Mouse (Mus musculus): ENCODE data around the gene Nmur1. TPM values are rescaled to one million over a fixed set of nuclear protein-coding genes. Genes with fewer than 3 reads are reported as not detected.

The Nmur1 gene
- not detected in 2 replicates for total RNA-seq (2015)
- not detected in 2 replicates for total RNA-seq (2017)

DNA sequence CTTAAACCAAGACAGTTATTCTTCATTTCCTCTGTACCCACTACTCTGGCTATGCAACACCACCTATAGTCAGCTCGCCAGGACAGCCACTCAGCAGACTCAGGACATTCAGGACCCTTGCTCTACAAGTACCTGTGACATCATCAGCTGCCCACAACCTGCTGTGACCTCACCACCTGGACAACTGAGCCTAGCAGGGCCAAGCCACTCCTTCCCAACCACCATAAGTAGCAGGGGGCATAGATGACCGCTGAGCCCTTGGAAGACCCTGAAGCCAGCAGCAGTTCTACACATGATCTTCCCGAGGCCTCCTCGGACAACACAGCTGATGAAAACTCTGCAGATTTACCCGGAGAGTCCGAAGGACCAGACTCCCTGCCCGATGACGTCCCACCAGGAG is at the start of gene Nmur1, which contains the start of gene Tex44:
TSS of gene Nmur1 (minus strand) at position 101 of the 400 bp plus-strand sequence.
TSS of gene Tex44 (plus strand) at position 202 of the 400 bp plus-strand sequence.
- no peak for ATAC-seq (ENCODE audit: poor library complexity, severe bottlenecking)

DNA sequence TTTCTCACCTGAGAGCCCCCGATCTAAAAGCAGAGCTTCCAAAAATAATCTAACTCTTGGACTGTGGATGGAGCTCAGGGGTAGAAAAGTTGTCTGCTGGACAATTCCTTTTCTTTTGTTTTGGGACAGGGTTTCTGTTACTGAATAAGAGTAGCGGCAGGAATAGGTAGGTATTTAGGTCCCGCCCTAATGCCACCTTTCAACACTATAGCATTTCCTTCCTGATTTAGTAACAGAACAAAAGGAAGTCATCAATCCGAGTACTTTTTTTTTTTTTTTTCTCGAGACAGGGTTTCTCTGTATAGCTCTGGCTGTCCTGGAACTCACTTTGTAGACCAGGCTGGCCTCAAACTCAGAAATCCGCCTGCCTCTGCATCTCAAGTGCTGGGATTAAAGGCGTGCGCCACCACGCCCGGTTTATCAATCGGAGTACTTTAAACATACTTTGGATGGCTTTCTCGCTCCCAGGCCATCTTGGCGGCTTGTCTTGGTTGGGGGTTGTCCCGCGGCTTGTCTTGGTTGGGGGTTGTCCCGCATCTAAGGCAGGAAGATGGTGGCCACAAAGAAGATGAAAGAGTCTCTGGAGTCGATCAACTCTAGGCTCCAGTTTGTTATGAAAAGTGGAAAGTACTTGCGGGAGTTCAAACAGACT is 47.2 kb upstream of the Nmur1 start:
- ATAC-seq (ENCODE audit: poor library complexity, severe bottlenecking) = peak; percentile 59

DNA sequence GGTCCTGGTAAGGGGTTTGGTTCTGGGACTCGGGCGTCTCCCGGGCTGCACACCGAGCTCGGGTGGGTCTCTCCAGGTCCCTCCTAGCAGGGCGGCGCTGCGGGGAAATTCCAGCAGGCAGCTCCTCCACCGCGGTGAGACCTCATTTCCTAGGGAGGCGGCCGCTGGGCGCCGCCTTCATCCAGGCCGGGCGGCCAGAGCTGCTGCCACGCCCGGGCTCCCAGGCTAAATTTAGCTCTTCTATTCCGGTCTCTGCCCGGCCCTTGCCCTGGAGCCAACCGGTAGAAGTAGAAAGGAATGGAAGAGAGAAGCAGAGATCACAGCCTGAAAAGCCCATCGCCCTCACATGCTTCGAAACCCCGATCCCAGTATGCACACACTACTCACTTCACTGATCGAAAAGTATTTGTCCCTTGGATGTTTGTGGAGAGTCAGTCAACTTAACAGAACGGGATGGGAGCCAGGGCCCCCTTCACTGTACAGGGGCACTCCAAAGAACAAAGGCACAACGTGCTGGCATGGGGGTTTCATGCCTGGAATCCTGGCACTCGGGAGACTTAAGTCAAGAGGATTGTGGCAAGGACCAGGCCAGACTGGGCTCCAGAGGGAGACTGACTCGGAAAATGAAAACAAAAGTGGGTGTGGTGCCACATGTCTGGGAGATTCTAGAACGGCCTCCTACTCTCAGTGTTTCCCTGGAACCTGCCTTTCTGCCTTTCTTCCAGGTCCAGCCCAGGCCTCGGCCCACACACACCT is 46.3 kb upstream of the Nmur1 start:
- ATAC-seq (ENCODE audit: poor library complexity, severe bottlenecking) = peak; percentile 58

DNA sequence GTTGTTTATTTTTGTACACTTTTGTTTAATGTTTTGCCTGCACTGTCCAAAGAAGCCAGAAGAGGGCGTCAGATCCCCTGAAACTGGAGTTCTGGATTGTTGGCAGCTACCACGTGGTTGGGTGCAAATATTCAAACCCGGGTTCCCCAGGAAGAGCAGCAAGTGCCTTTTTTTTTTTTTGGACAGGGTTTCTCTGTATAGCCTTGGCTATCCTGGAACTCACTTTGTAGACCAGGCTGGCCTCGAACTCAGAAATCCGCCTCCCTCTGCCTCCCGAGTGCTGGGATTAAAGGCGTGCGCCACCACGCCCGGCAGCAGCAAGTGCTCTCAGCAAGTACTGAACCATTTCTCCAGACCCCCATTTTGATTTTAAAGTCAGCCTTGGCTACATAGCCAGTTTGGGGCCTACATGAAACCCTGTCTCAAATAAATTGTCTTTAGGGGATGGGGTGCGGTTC is 45.5 kb upstream of the Nmur1 start:
- ATAC-seq (ENCODE audit: poor library complexity, severe bottlenecking) = peak; percentile 44; the same call in 1 of the 2 replicates

DNA sequence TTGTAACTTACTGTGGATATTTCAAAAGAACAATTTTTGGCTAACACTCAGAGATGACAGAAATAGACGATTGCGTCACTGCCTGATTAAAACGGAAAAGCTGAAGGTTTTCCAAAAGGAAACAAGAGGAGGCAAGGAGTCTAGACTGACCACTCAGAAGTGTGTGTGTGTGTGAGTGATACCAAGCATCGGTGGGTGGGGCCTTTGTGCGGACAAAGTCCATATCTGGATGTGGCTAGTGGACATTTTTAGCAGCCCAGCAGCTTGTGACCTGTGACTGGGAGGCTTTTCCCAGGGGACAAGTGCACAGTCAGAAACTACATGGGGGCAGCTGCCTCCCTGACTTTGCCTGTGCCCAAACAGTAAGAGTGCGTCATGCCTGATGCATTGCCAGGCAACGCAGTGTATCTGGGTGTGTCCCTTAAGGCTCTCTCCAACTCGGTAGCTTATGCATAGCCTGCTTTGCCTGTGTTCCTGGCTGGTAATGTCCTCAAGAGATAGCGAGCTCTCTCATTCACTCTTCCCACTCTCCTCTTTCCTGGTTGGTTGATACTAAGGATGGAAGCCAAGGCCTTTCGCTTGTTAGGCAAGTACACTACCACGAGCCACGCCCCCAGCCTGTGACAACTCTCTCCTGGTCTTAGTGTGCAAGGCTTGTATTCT is 44.6 kb upstream of the Nmur1 start:
- peak; percentile 38 for ATAC-seq (ENCODE audit: poor library complexity, severe bottlenecking)

DNA sequence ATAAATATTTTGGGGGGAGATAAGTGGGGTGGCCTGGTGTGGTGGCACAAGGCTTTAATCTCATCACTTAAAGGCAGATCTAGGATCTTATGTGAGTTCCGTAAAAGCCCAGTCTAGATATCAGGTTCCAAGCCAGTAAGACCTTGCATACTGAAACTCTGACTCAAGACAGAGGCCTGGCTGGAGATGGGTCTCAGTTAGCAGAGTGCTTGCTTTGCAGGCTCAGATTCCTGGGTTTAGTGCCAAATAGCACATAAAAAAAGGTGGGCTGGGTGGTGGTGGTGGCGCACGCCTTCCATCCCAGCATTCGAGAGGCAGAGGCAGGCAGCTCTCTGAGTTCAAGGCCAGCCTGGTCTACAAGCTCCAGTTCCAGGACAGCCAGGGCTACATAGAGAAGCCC is 43.8 kb upstream of the Nmur1 start:
- ATAC-seq (ENCODE audit: poor library complexity, severe bottlenecking) = no peak

DNA sequence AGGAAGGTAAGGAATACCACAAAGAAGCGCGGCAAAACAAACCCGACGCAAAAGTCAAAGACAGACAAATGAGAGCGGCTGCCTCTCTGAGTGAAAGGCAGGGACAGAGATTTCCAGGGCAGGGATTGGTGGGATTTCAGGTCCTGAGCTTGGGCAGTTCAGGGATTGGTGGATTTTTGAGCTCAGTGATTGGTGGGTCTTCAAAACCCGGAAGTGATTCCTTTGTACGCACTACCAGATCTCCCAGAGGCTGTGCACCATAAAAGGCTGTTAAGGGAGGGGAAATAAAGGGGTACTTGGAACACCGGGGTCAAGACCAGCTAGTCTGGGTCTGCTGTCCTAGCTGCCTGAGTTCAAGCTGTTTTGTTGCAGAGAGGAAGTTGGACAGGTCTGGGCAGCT is 41.4 kb upstream of the Nmur1 start:
- ATAC-seq (ENCODE audit: poor library complexity, severe bottlenecking) = no peak

DNA sequence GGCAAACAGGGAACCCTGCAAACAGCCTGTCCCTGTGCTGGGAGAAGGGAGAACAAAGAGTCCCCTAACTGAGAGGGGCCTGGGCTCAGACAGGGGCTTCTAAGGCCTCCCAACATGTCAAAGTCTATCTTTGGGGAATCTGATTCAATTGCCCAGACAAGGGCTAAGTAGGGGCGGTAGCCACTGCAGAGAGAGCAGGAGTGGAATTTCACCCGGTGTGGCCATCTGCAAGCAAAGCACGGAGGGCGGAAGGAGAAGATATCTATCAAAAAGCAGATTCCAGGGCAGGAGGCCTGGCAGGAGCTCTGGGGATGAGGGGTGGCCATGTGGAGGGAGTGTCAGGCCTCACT is 38.8 kb upstream of the Nmur1 start:
- ATAC-seq (ENCODE audit: poor library complexity, severe bottlenecking) = no peak

DNA sequence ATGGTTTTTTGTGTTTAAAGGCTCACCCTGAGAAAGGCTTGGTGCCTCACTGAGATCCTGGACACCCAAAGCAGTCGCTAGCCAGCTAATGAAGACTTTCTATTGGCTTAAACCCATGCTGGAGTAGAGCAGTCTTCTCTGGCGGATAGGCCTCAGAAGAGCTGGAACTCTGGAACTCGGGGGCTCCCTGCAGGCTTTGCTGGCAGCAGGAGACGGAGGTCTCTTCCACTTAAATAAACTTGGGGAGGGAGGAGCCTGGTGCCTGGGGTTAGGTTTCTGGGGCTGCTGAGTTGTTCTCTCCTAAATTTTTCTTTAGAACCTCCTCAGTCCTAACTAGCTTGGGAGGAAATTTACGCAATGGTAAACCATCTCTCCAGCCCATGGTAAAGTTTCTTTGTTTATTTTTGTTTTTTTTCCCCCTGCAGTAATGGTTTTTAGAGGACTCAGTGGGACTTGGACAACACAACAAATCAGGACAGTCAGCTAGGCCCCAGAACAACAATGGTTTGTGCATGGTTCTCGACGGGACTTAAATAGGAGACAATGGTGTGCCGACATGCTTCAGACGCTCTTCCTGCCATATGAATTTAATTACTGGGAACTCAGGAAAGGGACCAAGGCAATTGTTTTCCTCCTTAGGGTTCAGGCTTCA is 38.3 kb upstream of the Nmur1 start:
- no peak for ATAC-seq (ENCODE audit: poor library complexity, severe bottlenecking)

DNA sequence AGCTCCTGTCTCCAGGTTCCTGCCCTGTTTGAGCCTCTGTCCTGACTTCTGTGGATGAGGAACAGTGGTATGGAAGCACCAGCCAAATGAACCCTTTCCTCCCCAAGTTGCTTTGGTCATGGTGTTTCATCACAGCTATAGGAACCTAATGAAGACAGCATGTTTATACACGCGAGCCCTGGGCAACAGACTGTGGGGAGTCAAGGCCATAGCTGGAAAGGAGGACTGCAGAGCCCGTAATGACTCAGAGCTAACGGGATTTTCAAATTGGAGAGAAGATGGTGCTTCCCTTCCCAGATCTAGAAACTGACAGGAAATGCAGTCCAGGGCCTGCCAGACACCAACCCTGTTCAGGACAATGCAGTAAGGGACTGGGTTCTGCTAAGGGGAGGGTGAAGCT is 33.3 kb upstream of the Nmur1 start:
- ATAC-seq (ENCODE audit: poor library complexity, severe bottlenecking) = no peak

DNA sequence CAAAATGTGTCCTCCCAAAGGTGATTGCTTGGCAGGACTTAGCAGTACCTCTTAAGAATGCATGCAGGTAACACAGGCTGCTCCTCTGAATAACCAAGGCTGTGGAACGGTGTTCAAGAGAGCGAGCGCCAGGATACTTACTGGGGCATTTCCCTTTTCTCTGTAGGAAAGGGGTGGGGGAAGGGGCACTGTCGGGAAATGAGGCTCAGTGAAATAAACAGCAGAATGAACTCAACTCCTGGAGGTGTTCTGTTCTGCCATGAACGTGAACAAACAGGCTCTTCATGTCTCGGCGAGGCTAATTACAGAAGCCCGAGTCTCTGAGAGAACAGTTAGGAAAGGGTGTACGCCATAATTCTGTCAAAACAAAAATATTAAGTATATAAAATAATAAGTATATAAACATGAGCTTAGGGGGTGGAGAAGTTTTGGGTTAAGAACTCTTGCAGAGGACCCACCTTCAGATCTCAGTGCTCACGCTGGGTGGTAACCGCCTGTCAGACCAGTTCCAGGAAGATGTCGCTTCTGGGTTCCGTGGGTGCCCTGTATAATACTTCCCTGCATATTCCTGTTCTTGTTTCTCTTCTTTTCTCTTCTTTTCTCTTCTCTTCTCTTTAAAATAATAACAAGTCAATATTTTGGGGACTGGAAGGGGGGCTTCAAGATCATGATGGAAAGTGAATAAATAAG is 31.0 kb upstream of the Nmur1 start:
- ATAC-seq (ENCODE audit: poor library complexity, severe bottlenecking) = peak; percentile 47; the same call in 1 of the 2 replicates

DNA sequence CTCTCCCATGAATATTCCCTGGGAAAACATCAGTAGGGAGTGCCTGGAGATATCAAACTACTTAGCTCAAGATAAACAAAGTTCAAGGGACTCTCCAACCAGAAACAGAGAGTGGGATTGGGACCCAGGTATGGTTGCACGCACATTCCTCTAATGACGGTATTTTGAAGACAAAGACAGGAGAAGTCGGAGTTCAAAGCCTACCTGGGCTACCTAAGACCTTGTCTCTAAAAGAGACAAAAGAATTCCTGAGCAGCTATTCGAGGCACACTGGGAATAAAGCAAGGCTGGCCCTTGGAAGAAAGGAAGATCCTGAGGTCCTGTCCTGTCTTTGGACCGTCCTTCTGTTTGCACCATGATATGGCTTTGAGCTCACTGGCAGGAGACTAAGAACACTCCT is 26.7 kb upstream of the Nmur1 start:
- no peak for ATAC-seq (ENCODE audit: poor library complexity, severe bottlenecking)

DNA sequence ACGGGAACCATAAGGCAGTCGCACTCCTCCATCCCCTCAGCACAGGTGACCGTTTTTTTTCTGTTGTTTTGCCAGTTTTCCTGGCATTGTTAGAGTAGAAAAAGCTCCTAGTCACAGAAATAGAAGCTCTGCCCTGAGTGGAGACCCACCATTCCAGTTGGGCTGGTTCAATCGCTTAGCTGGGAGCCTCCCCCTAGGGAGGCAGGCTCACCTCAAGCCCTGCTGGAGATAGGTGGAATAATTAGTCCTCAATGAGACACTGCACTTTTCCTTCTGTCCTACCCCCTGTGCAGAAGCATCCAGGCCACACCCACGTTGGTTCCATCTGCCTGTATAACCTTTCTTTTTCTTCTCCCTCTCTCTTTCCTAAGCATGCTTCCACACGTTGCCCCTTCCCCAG is 23.9 kb upstream of the Nmur1 start:
- no peak for ATAC-seq (ENCODE audit: poor library complexity, severe bottlenecking)

DNA sequence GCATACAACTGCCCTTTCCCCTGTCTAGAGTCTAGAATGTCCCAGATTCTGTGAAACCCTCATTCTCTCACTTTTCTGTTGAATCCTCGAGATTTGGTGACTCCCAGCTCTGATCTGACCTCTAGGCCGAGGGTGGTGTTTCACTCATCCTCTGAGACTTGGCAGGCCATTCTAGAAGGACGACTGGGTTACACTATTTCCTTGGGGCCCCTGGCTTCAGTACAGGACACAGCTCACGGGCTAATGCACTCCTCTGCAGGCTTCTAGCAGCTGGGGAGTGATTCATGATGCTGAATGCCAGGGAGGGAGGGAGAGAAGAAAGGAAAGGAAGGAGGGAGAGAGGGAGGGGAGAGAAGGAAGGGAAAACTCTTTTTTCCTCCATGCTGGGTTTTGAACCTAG is 22.2 kb upstream of the Nmur1 start:
- no peak for ATAC-seq (ENCODE audit: poor library complexity, severe bottlenecking)

DNA sequence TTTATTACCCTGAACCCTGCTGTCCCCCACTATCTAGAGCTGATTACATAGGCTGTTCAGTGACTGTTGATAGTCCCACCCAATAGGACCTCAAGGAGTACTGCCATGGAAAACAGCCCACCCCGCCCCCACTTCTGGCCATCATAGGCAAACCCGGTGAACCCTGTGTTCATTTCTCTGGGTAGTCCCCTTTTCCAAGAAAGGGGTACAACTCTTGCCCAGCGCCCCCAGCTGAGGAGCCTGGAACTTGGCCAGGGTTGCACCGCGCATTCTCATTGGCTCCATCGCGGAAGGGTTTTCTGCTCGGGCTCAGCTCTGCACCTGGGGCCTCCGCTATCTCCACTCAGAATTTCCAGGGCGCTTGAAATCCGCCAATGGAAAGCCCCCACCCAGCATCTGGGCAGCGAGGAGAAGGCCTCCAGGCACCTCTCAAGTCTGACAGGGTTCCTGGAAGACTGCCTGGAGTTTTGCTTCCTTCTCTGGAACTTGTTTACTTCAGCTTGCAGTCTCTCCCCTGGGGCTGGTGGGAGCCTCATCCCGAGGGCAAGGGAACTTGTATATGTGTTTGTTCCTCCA is 21.7 kb upstream of the Nmur1 start:
- no peak for ATAC-seq (ENCODE audit: poor library complexity, severe bottlenecking)

DNA sequence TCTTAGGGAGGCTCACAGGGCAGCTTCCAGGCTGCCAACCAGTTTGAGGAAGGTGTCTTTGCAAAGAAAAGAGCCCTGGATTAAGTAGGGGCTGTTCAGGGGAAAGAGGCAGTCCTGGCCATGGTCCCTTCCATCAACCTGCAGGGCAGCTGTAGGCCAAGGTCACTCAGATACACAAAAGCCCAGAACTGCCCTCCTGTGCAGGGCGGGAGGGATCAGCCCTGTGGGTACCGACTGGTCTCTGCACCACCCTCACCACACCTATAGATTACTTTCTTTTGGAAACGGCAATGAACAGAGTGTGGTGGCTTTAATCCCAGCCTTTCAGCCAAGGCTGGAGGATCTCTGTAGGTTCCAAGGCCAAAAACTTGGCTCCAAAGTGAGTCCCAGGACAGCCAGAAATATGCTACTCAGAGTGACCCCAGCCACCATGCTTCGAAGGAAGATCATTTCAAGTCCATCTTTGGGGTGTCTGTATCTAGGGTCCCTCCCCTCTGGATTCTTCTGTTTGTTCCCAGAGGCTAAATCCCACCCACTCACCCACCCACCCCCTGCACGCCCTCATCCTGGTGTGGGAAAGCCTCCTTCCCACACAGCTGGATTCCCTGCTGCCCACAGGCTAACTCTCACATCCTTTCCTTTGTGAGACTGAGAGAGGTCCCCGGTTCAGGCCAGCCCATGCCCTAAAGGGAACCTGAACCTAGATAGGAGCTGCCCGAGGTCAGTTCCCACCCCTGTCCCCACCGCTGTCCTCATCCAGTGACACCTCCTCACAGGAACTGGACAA is 17.6 kb upstream of the Nmur1 start:
- ATAC-seq (ENCODE audit: poor library complexity, severe bottlenecking) = no peak

DNA sequence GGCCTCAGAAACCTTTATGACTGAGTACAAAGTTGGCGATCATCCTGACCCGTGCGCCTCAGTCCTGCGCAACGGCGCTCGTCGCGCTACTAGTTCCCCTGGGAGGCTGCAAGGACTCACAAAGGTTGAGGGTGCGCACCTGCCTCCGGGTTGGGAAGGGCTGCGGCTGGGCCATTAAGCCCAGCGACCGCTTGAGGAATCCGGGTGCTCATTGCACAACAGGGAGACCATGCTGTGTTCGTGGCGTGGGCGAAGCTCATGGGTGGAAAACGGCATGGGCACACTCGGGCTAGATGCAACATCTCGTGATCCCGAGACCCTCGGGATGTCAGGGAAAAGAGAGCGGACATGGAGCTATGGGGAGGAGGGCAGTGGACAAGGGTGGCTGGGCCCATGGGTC is 16.8 kb upstream of the Nmur1 start:
- ATAC-seq (ENCODE audit: poor library complexity, severe bottlenecking) = peak; percentile 16

DNA sequence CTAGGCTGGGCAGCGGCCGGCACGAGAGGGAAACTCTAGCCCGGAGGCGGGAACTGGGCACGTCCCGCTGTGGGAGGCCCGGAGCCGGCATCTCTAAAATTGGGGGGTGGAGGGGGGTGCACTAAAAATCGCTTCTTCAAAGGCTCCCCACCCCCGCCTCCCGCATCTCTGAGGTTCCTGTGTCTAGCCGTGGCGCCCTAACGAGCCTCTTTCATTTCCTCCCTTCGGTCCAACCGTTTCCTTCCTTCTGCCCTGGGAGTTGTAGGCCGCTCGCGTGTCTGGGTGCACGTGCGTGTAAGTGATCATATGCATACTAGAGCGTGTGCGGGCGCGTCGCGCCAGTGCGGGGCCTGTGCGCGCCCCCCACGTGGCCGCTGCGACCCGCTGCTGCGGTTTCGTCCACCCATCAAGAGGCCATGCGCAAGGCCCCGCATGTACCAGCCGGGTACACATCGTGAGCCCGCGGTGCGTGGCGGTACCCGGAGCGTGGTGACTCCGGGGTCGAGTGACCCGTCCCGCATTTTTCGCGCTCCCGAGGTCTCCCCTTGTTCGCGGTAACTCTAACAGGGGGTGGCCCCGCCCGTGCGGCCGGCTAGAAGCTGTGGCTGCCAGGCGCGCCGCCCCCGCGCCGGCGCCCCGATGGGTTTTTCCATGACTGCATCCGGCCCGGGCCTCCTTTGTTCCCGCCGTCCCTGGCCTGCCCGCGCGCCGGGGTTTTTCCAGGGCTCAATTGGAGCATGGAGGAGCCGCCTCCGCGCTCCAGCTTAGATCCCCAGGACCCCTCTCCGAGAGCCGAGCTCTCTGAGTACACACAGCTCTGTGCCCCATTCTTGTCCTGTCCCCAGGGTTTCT is 16.2 kb upstream of the Nmur1 start:
- ATAC-seq (ENCODE audit: poor library complexity, severe bottlenecking) = peak; percentile 58

DNA sequence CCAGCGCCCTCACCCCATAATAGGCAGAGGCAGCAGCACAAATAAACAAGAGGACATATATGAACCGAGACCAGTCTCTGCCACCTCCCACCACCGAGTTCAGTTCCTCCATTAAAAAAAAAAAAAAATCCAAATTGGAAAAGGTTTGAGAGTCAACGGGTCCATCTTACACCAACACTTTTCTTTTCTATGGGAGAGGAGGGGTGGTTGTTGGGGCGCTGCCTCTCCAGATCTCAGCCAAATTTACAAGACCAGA is 15.6 kb upstream of the Nmur1 start:
- ATAC-seq (ENCODE audit: poor library complexity, severe bottlenecking) = no peak; the same call in 1 of the 2 replicates

All from megakaryocyte, adult 5-6 weeks (primary cell).